Mouse (Mus musculus) brain, embryonic 14.5 days (tissue): ENCODE data around the gene 2610001J05Rik.

Experiments used
- CTCF ChIP-seq: fragments of 200-500 bp; IDR thresholded peaks from 2 replicates; pipeline ENCODE4 v1.5.1; 2012; ENCODE audit warnings: inconsistent platforms, mild to moderate bottlenecking, moderate library complexity, borderline replicate concordance; ENCODE audit not compliant: insufficient read depth, insufficient read length; ENCODE audit errors: extremely low read depth
- POLR2A ChIP-seq: fragments of 200-500 bp; IDR thresholded peaks from 2 replicates; pipeline ENCODE4 v1.6.1; 2012; ENCODE audit warnings: mild to moderate bottlenecking, inconsistent platforms, borderline replicate concordance; ENCODE audit not compliant: poor library complexity, insufficient read depth, insufficient read length, severe bottlenecking; ENCODE audit errors: extremely low read depth

DNA sequence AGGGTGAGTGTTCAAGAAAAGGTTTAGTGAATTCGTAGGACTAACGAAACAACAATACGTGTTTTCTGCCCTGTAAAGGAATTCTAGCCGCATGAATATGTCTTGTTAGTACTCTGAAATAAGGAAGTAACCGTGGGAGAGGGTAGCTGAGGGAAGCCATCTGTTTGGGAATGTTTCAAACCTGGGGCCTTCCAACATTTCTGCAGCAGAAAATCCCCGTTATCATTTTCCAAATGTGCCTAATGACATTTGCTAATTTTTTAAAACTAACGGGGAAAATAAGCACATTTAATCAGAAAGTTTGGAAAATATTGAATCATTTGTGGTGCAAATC, 274 bp upstream of the 2610001J05Rik start:
- TF ChIP-seq CTCF (no peak), POLR2A (no peak)
